Mouse (Mus musculus) c-Kit-positive CD71-positive TER-119-positive erythroid progenitor cells, embryonic 14.5 days (primary cell): ENCODE results near the gene Esp38.
"Not testable (repeated sequence)": the region's sequence is repeated elsewhere in the genome, so short reads cannot be mapped to it uniquely, and the experiment has no call there.

ENCODE experiments used
- DNase-seq: peaks from one replicate; pipeline ENCODE4 v3.0.0-alpha.2; 2013; ENCODE audit warnings: low spot score

Esp38 gene

GRCm38 (mm10) chr17:39950220-39950619 is at the start of gene Esp38:
Esp38 (plus strand) TSS chr17:39950520.
- DNase-seq, result no peak

GRCm38 (mm10) chr17:39902928-39903545 is 47.3 kb upstream of the Esp38 start:
- DNase-seq, result not testable (repeated sequence)
